Mouse (Mus musculus) neural tube, embryonic 13.5 days (tissue): ENCODE measurements around the gene Grm7. TPM values are rescaled to one million over a fixed set of nuclear protein-coding genes. Genes with fewer than 3 reads are reported as not detected.

Experiments
- ATAC-seq: fragments of 200-750 bp; cut with Nextera tagmentation; 2 replicates; pipeline ENCODE4 v1.8.0; 2017; ENCODE audit warnings: low read depth, mild to moderate bottlenecking, moderate TSS enrichment, moderate library complexity
- H3K27ac ChIP-seq: fragments of 300-500 bp; sonication (generic); replicated peaks from 2 replicates; pipeline ENCODE4 v1.5.1; 2015; ENCODE audit warnings: moderate library complexity, mild to moderate bottlenecking, inconsistent platforms
- H3K27me3 ChIP-seq: fragments of 300-500 bp; sonication (generic); 2 replicates; pipeline ENCODE4 v1.6.1; 2015; ENCODE audit warnings: mild to moderate bottlenecking, inconsistent platforms
- H3K36me3 ChIP-seq: fragments of 300-500 bp; sonication (generic); 2 replicates; pipeline ENCODE4 v1.6.1; 2015; ENCODE audit warnings: mild to moderate bottlenecking, inconsistent platforms
- H3K4me1 ChIP-seq: fragments of 300-500 bp; sonication (generic); replicated peaks from 2 replicates; pipeline ENCODE4 v1.6.1; 2015; ENCODE audit warnings: inconsistent platforms
- H3K4me2 ChIP-seq: fragments of 300-500 bp; sonication (generic); 2 replicates; pipeline ENCODE4 v1.6.1; 2015; ENCODE audit warnings: inconsistent platforms, mild to moderate bottlenecking, moderate library complexity
- H3K4me3 ChIP-seq: fragments of 300-500 bp; sonication (generic); 2 replicates; pipeline ENCODE4 v1.5.1; 2015; ENCODE audit warnings: mild to moderate bottlenecking, inconsistent platforms
- H3K9ac ChIP-seq: fragments of 300-500 bp; sonication (generic); 2 replicates; pipeline ENCODE4 v1.6.1; 2015; ENCODE audit warnings: moderate library complexity, mild to moderate bottlenecking, inconsistent platforms
- H3K9me3 ChIP-seq: fragments of 300-500 bp; sonication (generic); 2 replicates; pipeline ENCODE4 v1.6.1; 2016; ENCODE audit warnings: inconsistent platforms
- WGBS: fragments of 180-500 bp; shearing (Covaris S2); methylation state at CpG from one replicate; pipeline ENCODE4 v1.1.7; 2015; 5-methylcytosine and 5-hydroxymethylcytosine counted together
- polyA plus RNA-seq: library from polyadenylated mRNA; unstranded; fragments of >200 nt; fragmentation: Nextera tagmentation; extraction: Ambion mirVana; gene quantifications from 2 replicates; pipeline ENCODE4 v1.2.1, GENCODE M21; 2015

Gene Grm7
- polyA plus RNA-seq, 1 experiment from 2014 or later: 15.7 TPM

DNA sequence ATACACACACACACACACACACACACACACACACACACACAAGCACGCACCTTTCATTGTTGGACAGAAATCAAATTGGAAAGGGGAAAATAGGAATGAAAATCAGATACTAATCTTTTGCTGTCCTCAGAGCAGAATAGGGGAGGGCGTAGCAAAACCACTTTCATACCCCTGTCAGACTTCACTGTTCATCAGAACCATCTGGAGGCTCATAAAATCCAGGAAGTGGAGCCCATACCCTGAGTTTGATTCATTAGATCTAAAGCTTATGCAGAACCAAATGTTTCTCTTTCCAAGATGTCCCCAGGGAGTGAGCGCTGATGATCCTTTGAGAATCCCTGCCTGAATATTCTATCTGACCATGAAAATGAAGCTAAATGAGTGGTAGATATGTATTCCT, 611.6 kb downstream of the Grm7 start:
- no peak overlapping the region for H3K4me2 ChIP-seq
- ATAC-seq: peak; percentile 15; the same call in 1 of the 2 replicates
- 76% methylated on average over 3 of the region's 3 CpGs for WGBS

GRCm38 (mm10) chr6:111258256-111258655, 612.9 kb downstream of the Grm7 start:
- no peak overlapping the region for H3K27ac ChIP-seq

More for the DNA sequence above, 611.6 kb downstream of the Grm7 start:
- Histone ChIP-seq H3K9ac (no peak overlapping the region), H3K27ac (no peak overlapping the region), H3K9me3 (no peaks in the 10 kb centered on the region), H3K4me1 (no peaks in the 10 kb centered on the region), H3K4me3 (no peak overlapping the region), H3K36me3 (no peaks in the 10 kb centered on the region), H3K27me3 (no peaks in the 10 kb centered on the region)

DNA sequence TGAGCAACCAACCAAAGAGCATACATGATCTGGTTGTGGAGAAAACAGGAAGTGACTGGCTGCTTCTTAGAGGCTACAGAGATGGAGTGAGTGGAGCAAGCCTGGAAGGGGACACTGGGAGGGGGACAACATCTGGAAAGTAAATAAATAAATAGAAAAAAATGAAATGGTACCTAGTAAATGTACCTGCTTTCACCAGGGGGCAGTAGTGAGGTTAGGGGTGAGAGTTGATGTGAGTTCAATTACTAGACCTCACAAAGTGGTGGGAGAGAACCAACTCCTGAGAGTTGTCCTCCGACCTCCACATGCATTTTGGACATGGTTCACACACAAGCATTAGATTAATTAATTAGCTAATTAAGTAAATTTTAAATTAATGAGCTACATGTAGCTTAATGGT, 615.8 kb downstream of the Grm7 start:
- no peak for ATAC-seq
- Histone ChIP-seq H3K4me1 (no peaks in the 10 kb centered on the region), H3K9me3 (no peaks in the 10 kb centered on the region), H3K4me2 (no peak overlapping the region), H3K27me3 (no peaks in the 10 kb centered on the region), H3K4me3 (no peak overlapping the region), H3K27ac (no peak overlapping the region), H3K9ac (no peak overlapping the region), H3K36me3 (no peaks in the 10 kb centered on the region)
- 74% methylated on average over 1 of the region's 1 CpGs for WGBS

More at GRCm38 (mm10) chr6:111258256-111258655, 612.9 kb downstream of the Grm7 start:
- ATAC-seq: no peak
- H3K27me3 ChIP-seq: no peaks in the 10 kb centered on the region
- WGBS: 71% methylated on average over 3 of the region's 3 CpGs
- H3K36me3 ChIP-seq: no peaks in the 10 kb centered on the region
- H3K4me1 ChIP-seq: no peaks in the 10 kb centered on the region
- H3K9me3 ChIP-seq: no peaks in the 10 kb centered on the region
- no peak overlapping the region for H3K4me3 ChIP-seq
- no peak overlapping the region for H3K9ac ChIP-seq
- no peak overlapping the region for H3K4me2 ChIP-seq

DNA sequence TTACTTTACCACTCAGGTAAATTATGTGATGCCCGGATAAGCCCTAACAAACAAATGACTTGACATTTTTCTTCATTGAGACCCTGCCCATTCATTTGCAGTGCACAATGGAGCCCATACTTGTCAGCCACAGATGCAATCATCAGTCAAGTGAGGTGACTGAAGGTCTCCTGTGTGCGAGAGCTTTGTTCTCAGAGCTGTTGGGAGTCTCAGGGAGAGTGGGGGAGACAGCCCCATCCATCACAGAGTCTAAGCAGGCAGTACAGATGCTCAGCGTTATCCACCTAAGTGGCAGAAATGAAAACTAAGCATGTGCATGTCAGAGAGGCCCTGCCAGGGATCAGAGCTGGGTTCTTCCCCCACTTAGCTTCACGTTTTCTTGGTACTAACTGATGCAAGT, 631.3 kb downstream of the Grm7 start:
- no peaks in the 10 kb centered on the region for H3K36me3 ChIP-seq
- H3K27ac ChIP-seq: no peak overlapping the region
- WGBS: 21% methylated on average over 4 of the region's 4 CpGs
- H3K27me3 ChIP-seq: no peaks in the 10 kb centered on the region
- no peak overlapping the region for H3K4me3 ChIP-seq
- no peaks in the 10 kb centered on the region for H3K9me3 ChIP-seq
- no peak overlapping the region for H3K9ac ChIP-seq
- H3K4me2 ChIP-seq: no peak overlapping the region
- peaks cover 4% of the 10 kb centered on the region; the same call in 1 of the 2 replicates for H3K4me1 ChIP-seq
- ATAC-seq: no peak

DNA sequence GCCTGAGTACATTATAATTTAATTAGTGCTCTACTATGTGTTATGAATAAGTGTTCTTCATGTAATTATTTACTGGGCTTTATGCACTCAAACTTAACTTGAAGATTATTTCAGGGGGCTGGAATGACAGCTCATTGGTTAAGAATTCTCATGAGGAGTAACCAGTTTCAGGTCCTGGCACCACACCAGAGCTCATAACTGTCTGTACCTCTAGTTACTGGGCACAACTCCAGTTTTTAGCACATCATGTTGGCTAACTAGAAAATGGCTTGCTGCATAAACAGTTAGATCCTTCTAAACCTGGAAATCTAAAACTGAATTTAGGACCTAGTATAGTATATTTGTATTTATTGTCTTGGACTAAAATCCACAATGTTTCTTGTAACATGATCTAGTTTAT, 633.1 kb downstream of the Grm7 start:
- no peak overlapping the region for H3K9ac ChIP-seq
- no peak overlapping the region for H3K27ac ChIP-seq
- H3K27me3 ChIP-seq: no peaks in the 10 kb centered on the region
- no peaks in the 10 kb centered on the region for H3K9me3 ChIP-seq
- no peak for ATAC-seq
- H3K4me2 ChIP-seq: no peak overlapping the region
- H3K4me3 ChIP-seq: no peak overlapping the region
- H3K4me1 ChIP-seq: peaks cover 4% of the 10 kb centered on the region; the same call in 1 of the 2 replicates
- no peaks in the 10 kb centered on the region for H3K36me3 ChIP-seq

DNA sequence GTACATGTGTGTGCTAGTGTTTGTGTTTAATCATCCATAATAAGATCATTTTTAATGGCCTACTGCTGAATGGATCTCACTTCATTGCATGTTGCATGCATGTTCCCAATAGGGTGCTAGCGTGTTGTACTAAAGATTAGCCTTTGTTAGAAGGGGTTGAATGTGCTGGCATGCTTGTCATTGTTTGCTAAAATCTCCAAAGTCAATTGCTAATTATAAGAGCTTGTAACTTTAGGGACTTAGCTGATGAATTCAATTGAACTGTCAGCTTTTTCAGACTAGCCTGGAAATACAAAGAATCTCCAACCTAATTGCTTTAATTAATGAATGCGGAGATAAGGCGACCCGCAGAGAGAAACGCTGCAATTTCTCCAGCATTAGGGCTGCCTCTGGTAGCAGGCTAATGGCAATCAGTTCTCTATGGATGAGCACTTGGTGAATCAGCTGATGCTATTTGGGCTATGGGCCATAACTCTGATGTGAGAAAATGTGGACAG, 648.2 kb downstream of the Grm7 start:
- H3K4me1 ChIP-seq: peaks cover 7% of the 10 kb centered on the region; the same call in 1 of the 2 replicates
- no peaks in the 10 kb centered on the region for H3K36me3 ChIP-seq
- no peak overlapping the region for H3K4me2 ChIP-seq
- peak; percentile 86 for ATAC-seq
- whole genome bisulfite sequencing: 43% methylated on average over 5 of the region's 5 CpGs
- H3K9me3 ChIP-seq: no peaks in the 10 kb centered on the region
- no peak overlapping the region; the same call in 1 of the 2 replicates for H3K27ac ChIP-seq
- H3K4me3 ChIP-seq: no peak overlapping the region
- H3K9ac ChIP-seq: no peak overlapping the region
- no peaks in the 10 kb centered on the region for H3K27me3 ChIP-seq

DNA sequence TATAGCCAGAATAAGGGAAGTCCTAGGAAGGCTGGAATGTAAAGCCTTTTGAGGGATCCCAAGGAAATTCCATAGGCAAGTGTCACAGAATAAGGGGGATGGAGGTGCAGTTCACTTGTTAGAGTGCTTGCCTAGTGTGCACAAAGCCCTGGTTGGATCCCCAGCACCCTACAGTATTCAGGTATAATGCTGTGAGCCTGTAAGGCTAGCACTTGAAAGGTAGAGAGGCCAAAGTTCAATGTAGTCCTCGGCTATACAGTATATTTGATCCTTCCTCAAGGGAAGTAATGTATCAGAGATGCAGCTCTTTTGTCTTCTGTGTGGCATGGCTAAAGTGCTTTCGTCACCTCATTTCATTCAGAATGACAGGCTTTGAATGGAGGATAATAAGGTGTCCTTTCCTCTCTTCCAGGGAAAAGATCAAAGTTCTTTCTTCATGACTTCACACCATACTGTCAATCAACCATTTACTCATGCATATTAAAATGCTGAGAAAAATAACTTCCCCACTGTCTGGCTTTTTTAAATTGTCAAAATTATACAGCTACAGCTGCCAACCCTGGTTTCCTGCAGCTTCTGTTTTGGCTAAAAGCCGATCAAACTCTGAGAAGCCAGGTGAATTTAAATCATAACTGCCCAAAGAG, 658.7 kb downstream of the Grm7 start:
- H3K27me3 ChIP-seq: no peaks in the 10 kb centered on the region
- no peak for ATAC-seq
- WGBS: 66% methylated on average over 3 of the region's 3 CpGs
- no peak overlapping the region for H3K4me2 ChIP-seq
- no peak overlapping the region for H3K4me3 ChIP-seq
- no peak overlapping the region for H3K9ac ChIP-seq
- H3K36me3 ChIP-seq: no peaks in the 10 kb centered on the region
- H3K9me3 ChIP-seq: no peaks in the 10 kb centered on the region
- no peaks in the 10 kb centered on the region for H3K4me1 ChIP-seq
- no peak overlapping the region for H3K27ac ChIP-seq

DNA sequence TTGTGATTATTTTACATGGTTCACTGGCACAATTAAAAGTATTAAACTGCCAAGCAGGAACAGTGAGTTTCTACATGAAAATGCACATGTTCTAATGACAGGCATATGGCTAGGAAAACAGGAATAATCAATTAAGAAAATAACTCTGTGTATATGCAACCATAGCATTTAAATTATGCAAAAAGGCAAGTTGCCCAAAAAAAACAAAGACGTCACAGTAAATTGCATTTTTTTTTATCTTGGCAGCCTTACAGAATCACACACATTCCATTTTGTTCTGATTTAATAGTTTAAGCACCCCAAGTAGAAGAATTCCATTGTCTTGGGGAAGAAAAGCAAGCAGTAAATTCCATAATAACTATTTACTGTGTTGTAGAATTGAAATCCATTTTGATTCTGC, 716.3 kb downstream of the Grm7 start:
- no peak overlapping the region for H3K4me2 ChIP-seq
- no peaks in the 10 kb centered on the region for H3K4me1 ChIP-seq
- H3K36me3 ChIP-seq: no peaks in the 10 kb centered on the region
- H3K27ac ChIP-seq: no peak overlapping the region
- no peak overlapping the region for H3K9ac ChIP-seq
- ATAC-seq: no peak
- no peaks in the 10 kb centered on the region for H3K27me3 ChIP-seq
- H3K9me3 ChIP-seq: no peaks in the 10 kb centered on the region
- no peak overlapping the region for H3K4me3 ChIP-seq
- WGBS: 41% methylated on average over 1 of the region's 1 CpGs

GRCm38 (mm10) chr6:111368111-111368510, 722.7 kb downstream of the Grm7 start:
- Histone ChIP-seq H3K4me2 (no peak overlapping the region), H3K27ac (no peak overlapping the region), H3K27me3 (no peaks in the 10 kb centered on the region), H3K36me3 (no peaks in the 10 kb centered on the region), H3K9me3 (no peaks in the 10 kb centered on the region), H3K9ac (no peak overlapping the region), H3K4me1 (peaks cover 26% of the 10 kb centered on the region), H3K4me3 (no peak overlapping the region)
- no peak for ATAC-seq
- 88% methylated on average over 3 of the region's 3 CpGs for WGBS

- no peak for ATAC-seq
- Histone ChIP-seq H3K27me3 (no peaks in the 10 kb centered on the region), H3K4me3 (no peak overlapping the region), H3K27ac (no peak overlapping the region), H3K9me3 (no peaks in the 10 kb centered on the region), H3K4me2 (no peak overlapping the region), H3K9ac (no peak overlapping the region), H3K36me3 (no peaks in the 10 kb centered on the region), H3K4me1 (peaks cover 31% of the 10 kb centered on the region)
- 76% methylated on average over 3 of the region's 3 CpGs for WGBS
These were observed 723.2 kb downstream of the Grm7 start for GRCm38 (mm10) chr6:111368551-111368950.

DNA sequence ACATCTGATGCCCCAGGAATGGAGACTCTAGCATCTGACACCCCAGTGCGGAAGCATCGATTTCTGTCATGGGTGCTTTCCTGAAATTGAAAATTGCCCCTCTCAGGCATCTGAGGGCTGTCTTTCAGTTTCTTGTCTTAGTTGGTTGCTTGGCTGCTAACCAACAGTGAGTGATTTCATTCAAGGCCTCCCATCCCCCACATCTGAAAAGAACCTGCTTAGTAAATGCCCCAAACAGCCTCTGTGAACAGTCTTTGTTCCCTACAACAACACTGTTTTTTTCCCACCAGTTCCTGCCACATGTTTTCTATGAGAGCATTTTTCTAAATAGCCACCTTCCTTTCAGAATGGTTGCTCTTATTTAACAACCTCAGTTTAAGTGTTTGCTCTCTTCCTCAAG, 723.6 kb downstream of the Grm7 start:
- H3K27ac ChIP-seq: no peak overlapping the region
- no peak overlapping the region for H3K9ac ChIP-seq
- WGBS: 86% methylated on average over 2 of the region's 2 CpGs
- no peaks in the 10 kb centered on the region for H3K36me3 ChIP-seq
- H3K4me3 ChIP-seq: no peak overlapping the region
- H3K27me3 ChIP-seq: no peaks in the 10 kb centered on the region
- ATAC-seq: no peak
- no peak overlapping the region for H3K4me2 ChIP-seq
- H3K9me3 ChIP-seq: no peaks in the 10 kb centered on the region
- H3K4me1 ChIP-seq: peaks cover 35% of the 10 kb centered on the region

DNA sequence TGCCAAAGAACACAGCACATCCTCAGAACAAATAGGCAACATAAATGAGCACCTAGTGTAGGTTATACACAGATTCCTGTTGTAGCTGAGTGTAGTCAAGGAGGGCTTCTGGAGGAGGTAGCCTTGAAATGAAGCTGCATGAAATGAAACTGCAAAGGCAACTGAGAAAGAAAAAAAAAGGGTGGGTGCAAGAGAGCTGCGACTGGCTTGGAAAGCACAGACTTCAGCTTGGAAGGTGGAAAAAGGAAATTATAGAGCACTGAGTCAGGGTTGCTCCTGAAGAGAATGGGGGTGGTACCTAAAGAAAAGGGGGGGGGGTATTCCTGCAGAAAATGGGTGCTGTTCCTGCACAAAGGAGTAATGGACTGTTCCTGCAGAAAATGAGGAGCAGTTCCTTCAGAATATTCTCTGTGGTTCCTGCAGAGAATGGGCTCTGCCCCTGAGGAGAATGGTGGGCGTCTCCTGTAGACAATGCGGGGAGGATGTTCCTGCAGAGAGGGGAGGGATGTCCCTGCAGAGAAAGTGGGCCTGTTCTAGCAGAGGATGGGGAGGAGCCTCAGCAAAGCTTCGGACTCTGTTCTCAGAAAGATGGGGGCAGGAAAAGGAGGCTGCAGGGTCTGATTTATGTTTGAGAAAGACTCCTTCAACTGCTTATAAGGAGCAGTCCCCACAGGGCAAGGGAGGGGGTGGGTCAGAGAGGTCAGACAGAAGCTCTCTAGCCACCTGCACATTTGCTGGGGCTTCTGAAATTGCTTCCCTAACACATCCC, 726.4 kb downstream of the Grm7 start:
- peak; percentile 62; the same call in 1 of the 2 replicates for ATAC-seq
- H3K27me3 ChIP-seq: no peaks in the 10 kb centered on the region
- peak overlapping the region; percentile 61; the same call in 1 of the 2 replicates for H3K27ac ChIP-seq
- peaks cover 35% of the 10 kb centered on the region for H3K4me1 ChIP-seq
- H3K36me3 ChIP-seq: no peaks in the 10 kb centered on the region
- 4% methylated on average over 4 of the region's 4 CpGs for WGBS
- H3K9me3 ChIP-seq: no peaks in the 10 kb centered on the region
- H3K4me2 ChIP-seq: no peak overlapping the region
- no peak overlapping the region for H3K4me3 ChIP-seq
- no peak overlapping the region for H3K9ac ChIP-seq
